Mouse (Mus musculus) E14TG2a.4 (cell line): ENCODE results near the gene Rbpj.

Experiments used
- H3K27me3 ChIP-seq: 2 replicates; pipeline ENCODE4 v1.6.1; 2014; ENCODE audit warnings: low read length, control low read depth; ENCODE audit not compliant: insufficient read depth
- H3K36me3 ChIP-seq: 2 replicates; pipeline ENCODE4 v1.6.1; 2014; ENCODE audit warnings: low read length, control low read depth; ENCODE audit not compliant: insufficient read depth
- H3K4me1 ChIP-seq: replicated peaks from 2 replicates; pipeline ENCODE4 v1.6.1; 2014; ENCODE audit warnings: low read depth, low read length, control low read depth
- H3K4me3 ChIP-seq: replicated peaks from 2 replicates; pipeline ENCODE4 v1.5.1; 2014; ENCODE audit warnings: mild to moderate bottlenecking, low read length
- H3K9me3 ChIP-seq: 2 replicates; pipeline ENCODE4 v1.6.1; 2014; ENCODE audit warnings: low read length, control low read depth
- CTCF ChIP-seq: conservative IDR thresholded peaks from 2 replicates; pipeline ENCODE4 v1.5.1; 2014; ENCODE audit warnings: low read length
- NANOG ChIP-seq: IDR thresholded peaks from 2 replicates; pipeline ENCODE4 v1.6.1; 2014; ENCODE audit warnings: borderline replicate concordance, low read length, mixed read lengths
- POU5F1 ChIP-seq: IDR thresholded peaks from 2 replicates; pipeline ENCODE4 v1.6.1; 2014; ENCODE audit warnings: low read length, borderline replicate concordance

The Rbpj gene

DNA sequence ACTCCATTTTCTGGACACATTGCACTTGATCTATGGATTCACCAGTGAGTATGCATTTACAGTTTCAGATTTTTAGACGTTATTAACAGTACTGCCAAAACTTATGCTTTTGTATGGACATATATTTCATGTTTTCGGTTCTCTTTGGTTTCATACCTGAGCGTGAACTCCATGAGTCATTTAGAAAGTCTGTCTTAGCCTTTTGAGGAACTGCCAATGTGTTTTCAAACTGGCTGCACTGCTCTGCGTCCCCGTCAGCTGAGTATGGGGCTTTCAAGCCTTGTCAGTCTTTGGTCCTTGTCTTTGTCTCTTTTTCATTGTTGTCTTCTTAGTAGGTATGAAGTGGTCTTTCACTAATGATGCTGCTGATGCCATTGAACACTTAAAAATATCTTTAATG is 106.5 kb downstream of the Rbpj start:
- peaks cover 85% of the 10 kb centered on the region for H3K36me3 ChIP-seq
- peaks cover 94% of the 10 kb centered on the region for H3K4me1 ChIP-seq
- H3K9me3 ChIP-seq, result no peaks in the 10 kb centered on the region
- TF ChIP-seq NANOG (no peak), CTCF (no peak), POU5F1 (no peak)
- H3K27me3 ChIP-seq, result no peaks in the 10 kb centered on the region
- no peak overlapping the region for H3K4me3 ChIP-seq

DNA sequence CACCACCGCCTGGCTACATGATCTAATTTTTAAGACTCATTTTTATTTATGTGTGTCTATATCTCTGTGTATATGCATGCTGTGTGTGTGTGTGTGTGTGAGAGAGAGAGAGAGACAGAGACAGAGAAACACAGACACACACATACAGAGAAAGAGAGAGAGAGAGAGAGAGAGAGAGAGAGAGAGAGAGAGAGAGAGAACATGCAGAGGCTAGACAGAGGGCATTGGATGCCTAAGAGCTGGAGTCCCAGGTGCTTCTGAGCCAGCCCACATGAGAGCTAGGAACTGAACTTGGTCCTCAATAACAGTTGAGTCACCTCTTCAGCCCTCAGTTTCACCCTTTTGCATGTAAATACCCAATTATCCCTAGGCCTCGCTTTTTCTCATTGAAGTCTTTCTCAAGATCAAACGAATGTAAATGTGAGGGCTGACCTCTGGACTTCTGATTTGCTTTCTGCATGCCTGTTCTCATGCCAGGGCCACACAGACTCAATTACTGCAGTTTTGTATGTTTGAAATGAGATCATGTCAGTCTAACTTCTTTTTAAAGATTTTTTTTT is 109.0 kb downstream of the Rbpj start:
- Histone ChIP-seq H3K4me3 (no peak overlapping the region), H3K36me3 (peaks cover 75% of the 10 kb centered on the region), H3K4me1 (peaks cover 84% of the 10 kb centered on the region), H3K27me3 (no peaks in the 10 kb centered on the region), H3K9me3 (no peaks in the 10 kb centered on the region)
- TF ChIP-seq NANOG (peak; percentile 31; the same call in 1 of the 2 replicates), CTCF (no peak), POU5F1 (no peak)

DNA sequence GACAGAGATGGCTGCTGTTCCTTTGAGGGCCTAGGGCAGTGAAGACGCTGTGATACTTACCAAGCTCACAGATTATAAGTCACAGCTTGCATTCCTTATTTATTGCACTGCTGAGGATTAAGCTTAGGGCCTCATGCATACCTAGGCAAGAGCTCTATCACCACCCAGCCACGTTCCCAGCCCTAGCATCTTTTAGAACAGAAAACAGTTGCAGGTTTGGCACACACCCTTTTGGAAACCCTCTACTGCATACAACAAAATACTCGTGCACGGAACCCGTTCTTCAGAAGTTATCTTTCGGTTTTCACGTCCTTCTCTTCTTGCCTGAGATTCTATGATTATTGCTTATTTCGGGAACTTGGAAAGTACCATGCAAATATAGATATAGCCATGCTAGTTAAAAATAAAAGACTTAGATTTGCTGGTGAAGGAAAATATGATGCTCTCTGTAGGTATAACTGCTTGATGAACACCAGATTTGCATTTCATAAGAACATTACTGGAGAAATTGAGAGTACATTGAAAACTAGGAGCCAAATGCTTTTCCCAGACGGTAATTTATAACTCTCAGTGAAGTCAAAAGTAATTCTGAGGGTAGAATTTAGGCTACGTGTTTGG is 111.4 kb downstream of the Rbpj start:
- Histone ChIP-seq H3K36me3 (peaks cover 78% of the 10 kb centered on the region), H3K4me1 (peaks cover 86% of the 10 kb centered on the region), H3K4me3 (no peak overlapping the region), H3K9me3 (no peaks in the 10 kb centered on the region), H3K27me3 (no peaks in the 10 kb centered on the region)
- no peak for TF ChIP-seq POU5F1
- TF ChIP-seq CTCF, result no peak

DNA sequence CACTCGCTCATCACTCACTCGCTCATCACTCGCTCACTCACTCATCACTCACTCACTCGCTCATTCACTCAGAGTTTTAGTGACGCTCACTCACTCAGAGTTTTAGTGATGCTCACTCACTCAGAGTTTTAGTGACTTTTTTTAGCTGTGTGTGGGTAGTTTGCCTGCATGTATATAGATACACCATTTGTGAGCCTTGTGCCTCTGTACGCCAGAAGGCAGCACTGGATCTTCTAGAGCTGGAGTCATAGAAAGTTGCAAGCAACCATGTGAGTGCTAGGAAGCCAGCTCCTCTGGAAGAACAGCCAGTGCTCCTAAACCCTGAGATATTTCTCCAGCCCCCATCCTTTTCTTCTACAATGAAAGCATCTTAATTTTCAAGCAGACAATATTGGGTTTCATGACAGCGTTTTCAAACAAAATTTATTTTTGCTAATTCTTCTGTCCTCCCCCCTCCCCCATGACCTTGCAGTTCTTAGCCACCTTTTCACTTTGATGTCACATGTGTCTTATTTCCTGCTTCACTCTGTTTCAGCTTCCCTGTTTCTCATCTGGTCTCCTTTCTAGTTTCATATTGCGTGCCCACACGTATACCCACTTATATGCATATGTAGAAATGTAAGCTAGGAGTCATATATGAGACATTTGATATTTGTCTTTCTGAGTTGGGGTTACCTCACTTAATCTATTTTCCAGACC is 118.3 kb downstream of the Rbpj start:
- Histone ChIP-seq H3K4me3 (no peak overlapping the region), H3K36me3 (peaks cover 59% of the 10 kb centered on the region), H3K9me3 (no peaks in the 10 kb centered on the region), H3K27me3 (no peaks in the 10 kb centered on the region), H3K4me1 (peaks cover 77% of the 10 kb centered on the region)
- TF ChIP-seq POU5F1, result no peak
- no peak for TF ChIP-seq CTCF
- TF ChIP-seq NANOG, result no peak

DNA sequence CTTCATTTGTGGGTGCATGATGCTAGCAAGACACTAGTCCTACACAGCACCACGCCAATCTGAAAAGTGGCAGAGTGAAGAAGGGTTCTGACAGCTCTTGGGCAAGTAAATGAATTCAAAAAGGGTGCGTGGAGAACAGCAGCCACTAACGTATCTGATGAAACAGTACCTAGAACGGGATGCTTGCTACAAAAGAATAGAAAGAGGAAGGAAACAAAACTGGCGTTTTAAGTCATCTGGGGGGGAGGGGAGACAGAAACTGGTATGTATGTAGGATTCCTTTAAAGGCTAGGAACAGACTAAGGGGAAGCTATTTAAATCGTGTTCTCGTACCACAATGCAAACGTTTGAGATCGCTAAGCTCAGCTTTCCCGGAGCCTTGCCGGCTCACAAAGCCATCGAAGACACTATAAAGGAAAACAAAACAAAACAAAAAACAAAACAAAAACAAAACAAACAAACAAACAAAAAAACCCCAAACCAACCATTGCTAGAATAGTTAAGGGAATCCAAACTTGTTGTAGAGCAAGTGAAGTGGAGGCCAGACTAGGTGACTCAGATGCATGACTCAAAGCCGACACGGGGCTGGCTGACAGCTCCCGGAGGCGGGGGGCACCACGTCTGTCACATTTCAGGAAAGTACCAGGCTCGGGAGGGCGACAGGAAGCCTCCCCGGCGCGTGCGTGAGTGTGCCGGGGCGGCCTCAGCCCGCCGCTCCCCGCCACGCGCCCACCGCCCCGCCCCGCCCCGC is 122.6 kb downstream of the Rbpj start:
- H3K4me3 ChIP-seq, result peak overlapping the region; percentile 93
- TF ChIP-seq CTCF (no peak), POU5F1 (no peak), NANOG (no peak)
- H3K4me1 ChIP-seq, result peaks cover 69% of the 10 kb centered on the region
- H3K27me3 ChIP-seq, result no peaks in the 10 kb centered on the region
- H3K9me3 ChIP-seq, result no peaks in the 10 kb centered on the region
- H3K36me3 ChIP-seq, result peaks cover 28% of the 10 kb centered on the region

DNA sequence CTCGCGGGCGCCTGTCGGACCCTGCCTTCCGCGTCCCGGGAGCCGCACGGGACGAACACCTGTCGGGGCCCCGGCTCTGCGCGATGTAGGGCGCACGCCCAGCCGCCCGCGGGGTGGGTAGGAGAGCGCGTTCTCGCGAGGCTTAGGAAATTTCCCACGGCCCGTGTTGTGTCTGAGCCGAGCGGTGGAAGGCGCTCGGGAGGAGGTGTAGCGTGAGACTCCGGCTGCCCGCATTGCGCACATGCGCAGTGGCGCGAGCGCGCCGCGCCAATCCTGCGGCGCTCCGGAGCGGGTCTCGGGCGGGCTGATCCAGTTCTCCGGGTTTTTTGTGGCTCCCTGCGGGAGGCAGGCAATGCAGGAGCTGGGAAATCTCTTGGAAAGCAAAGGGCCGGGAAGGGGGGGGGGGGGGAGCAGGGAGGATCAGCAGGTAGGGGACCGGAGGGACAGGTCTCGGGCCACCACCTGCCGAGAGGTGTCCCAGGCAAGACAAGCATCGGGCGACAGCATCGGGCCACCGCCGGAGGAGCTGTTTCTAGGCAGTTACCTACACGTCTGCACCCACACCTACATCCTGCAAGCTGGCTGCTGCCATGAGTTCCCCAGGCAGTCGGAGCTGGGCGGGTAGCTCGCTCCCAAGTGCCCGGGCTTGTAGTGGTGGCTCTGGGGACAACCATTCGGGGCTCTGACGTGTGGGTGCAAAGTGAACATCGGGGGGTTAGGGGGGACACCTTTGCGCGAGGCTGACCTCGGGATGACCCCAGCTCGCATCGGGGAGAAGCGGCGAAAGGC is 123.4 kb downstream of the Rbpj start:
- Histone ChIP-seq H3K9me3 (no peaks in the 10 kb centered on the region), H3K4me1 (peaks cover 67% of the 10 kb centered on the region), H3K36me3 (peaks cover 22% of the 10 kb centered on the region), H3K4me3 (peak overlapping the region; percentile 93), H3K27me3 (no peaks in the 10 kb centered on the region)
- TF ChIP-seq NANOG (no peak), POU5F1 (no peak), CTCF (no peak)

DNA sequence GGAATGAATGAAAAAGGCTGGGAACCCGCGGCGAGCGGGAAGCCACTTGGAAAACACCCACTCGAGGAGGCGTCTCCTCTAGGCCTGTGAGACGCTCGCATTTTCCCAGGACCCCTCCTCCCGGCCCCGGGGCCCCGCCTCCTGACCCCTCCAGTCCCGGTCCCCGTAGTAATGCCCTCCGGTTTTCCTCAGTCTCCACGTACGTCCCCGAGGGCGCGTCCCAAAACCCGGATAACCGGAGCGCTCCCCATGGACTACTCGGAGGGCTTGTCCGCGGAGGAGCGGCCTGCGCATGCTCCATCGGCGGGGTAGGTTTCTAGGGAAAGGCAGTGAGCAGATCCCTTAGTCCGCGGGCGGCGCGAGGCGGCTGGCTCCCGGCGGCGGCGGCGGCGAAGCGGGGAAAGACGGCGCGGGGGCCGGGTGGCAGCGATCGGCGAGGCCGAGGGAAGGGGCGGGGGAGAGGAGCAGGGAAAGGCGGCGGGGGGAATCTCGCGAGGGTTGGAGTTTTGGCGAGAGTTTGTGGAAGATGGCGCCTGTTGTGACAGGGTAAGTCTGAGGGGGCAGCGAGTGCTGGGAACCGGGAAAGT is 124.3 kb downstream of the Rbpj start:
- Histone ChIP-seq H3K4me1 (peaks cover 69% of the 10 kb centered on the region), H3K4me3 (peak overlapping the region; percentile 93), H3K36me3 (peaks cover 16% of the 10 kb centered on the region), H3K9me3 (no peaks in the 10 kb centered on the region), H3K27me3 (no peaks in the 10 kb centered on the region)
- no peak for TF ChIP-seq POU5F1
